Mouse (Mus musculus): ENCODE results near the gene Taok3.
"Not testable (repeated sequence)": the region's sequence is repeated elsewhere in the genome, so short reads cannot be mapped to it uniquely, and the experiment has no call there.

Taok3 gene

GRCm38 (mm10) chr5:117290081-117290480 is 170.2 kb downstream of the Taok3 start:
- no peak for DNase-seq (ENCODE audit: extremely low read depth, low read depth, low spot score)

DNA sequence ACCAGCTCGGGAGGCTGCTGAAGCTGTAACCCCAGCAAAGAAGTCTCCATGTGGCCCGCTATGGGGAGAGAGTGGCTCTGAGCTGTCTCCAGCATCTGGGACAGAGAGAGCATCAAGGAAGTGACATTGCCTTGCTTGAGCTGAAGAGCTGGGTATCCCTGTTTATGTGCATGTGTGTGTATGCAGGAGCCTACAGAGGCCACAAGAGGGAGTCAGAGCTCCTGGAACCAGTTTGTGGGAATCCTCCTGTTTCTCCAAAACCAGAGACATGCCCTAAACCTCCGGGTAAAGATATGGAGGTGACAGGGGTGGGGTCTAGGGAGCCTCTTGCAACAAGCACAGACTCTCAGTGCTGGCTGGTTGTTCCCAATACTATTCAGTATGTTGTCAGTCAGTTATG is 171.4 kb downstream of the Taok3 start:
- no peak for DNase-seq (ENCODE audit: extremely low read depth, low read depth, low spot score)

DNA sequence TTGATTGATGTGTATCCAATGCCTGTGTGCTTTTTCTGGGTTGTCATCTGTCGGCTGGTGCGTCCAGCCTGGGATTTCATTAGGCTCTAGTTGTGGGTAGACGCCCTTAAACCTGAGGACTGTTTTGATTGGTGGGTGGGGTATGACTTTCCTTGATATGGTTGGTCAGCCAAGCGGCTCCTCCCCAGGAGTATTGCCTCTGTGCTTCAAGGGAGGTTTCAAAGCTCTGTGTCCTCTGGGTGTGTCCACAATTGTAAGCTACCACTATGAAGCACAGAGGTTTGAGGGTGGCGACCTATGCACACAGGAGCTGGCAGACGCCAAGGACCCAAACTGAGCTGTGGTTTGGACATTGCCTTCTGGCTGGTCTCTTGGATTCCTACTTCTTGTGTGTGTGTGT is 172.6 kb downstream of the Taok3 start:
- no peak for DNase-seq (ENCODE audit: extremely low read depth, low read depth, low spot score)

- not testable (repeated sequence) for DNase-seq (ENCODE audit: extremely low read depth, low read depth, low spot score)
Observed at GRCm38 (mm10) chr5:117293776-117294175, 173.8 kb downstream of the Taok3 start.

DNA sequence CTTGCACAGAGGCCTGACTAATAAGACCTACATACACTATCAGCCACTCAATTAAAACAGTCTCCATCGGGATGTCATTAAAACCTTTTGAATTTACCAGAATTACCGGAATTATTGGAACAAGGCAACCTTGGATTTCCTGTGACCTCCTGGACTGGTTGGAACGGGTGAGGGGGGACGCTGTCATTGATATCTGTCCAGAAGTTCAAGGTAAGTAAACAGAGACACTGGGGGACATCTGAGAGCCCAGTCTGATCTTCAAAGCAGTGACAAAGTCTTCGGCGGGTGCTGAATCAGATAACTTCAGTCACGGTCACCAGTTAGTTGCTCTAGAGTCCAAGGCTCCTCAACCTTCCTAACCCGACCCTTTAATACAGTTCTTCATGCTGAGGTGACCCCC is 175.1 kb downstream of the Taok3 start:
- no peak for DNase-seq (ENCODE audit: extremely low read depth, low read depth, low spot score)

- no peak for DNase-seq (ENCODE audit: extremely low read depth, low read depth, low spot score)
Observed at GRCm38 (mm10) chr5:117302899-117303298, 183.0 kb downstream of the Taok3 start.

DNA sequence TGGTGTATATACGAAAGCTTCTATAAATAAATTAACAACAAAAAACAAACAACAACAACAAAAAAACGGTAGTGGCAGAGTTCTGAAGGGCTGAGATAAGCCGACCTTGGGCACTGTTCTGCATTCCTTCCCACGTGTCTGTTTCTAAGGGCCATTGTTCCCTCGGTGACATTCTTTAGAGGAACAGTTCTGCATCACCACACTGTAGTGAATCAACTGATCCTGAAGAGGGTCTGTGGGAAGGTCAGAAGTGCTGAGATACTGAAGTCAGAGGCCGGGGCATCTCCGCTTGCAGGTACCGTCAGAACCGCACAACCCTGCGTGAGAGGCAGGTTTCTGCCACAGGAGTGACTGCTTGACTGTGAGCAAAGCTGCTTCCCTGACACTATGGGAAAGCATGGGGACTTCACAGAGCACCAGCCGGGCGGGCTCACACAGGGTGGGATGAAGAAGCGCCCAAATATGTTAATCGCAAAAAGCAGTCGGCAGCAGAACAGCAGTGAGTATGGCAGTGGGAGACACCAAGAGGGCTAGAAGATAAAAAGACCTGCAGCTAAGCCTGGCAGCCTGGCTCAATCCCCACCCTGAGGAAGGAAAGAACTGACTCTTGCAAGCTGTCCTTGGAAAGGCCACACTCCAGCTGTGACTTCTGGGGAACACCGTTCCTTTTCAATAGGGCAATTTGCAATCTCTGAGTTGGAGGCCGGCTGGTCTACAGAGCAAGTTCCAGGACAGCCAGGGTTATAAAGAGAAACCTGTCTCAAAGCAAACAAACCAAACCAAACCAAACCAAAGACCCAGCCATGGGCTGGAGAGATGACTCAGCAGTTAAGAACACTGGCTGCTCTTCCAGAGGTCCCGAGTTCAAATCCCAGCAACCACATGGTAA is 184.0 kb downstream of the Taok3 start:
- no peak for DNase-seq (ENCODE audit: extremely low read depth, low read depth, low spot score)

DNA sequence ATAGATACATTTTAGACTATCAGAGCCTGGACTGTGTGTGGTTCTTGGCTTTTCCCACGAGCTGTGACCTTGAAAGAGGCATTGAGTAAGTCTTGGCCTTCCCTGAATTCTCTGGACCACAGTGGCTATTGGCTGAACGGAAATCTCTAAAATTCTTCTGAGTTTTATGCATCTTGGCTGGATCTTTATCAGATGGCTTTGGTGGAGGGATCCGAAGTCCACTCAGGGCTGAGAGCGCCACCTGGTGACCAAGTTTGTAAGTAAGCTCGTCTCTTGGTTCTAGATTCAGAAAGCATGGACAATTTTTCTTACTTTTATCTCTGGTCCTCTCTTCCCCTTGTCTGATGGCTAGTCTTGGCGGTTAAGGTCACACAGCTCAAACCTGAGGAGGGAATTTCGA is 185.0 kb downstream of the Taok3 start:
- no peak for DNase-seq (ENCODE audit: extremely low read depth, low read depth, low spot score)

DNA sequence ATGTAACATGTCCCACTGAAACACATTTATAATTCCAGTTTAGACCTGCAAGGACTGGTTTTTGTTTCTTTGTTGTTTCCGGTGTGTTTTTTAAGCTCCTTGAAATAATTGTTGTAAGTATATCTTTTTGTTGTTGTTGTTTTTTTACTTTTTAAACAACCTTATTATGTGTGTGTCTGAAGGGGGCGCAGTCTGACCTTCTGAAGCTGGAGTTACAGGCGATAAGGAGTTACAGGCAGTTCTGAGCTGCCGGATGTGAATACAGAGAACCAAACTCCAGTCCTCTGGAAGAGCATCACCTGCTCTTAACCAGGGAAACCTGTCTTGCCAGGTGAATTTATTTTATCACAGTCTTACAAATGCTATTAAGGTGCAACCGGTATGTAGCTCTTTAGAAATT is 185.8 kb downstream of the Taok3 start:
- no peak for DNase-seq (ENCODE audit: extremely low read depth, low read depth, low spot score)

DNA sequence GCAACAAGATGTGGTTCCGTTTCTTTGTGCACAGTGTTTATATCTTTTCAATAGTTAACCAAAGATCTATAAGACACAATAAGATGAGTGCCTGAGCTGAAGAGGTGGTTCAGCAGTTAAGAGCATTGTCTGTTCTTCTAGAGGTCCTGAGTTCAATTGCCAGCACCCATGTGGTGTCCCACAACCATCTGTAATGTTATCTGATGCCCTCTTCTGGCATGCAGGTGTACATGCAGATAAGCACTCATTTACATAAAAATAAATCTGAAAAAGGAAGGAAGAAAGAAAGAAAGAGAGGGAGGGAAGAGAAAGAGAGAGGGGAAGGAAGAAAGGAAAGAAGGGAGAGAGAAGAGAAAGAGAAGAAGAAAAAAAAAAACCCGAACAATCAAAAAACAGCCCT is 186.9 kb downstream of the Taok3 start:
- no peak for DNase-seq (ENCODE audit: extremely low read depth, low read depth, low spot score)

DNA sequence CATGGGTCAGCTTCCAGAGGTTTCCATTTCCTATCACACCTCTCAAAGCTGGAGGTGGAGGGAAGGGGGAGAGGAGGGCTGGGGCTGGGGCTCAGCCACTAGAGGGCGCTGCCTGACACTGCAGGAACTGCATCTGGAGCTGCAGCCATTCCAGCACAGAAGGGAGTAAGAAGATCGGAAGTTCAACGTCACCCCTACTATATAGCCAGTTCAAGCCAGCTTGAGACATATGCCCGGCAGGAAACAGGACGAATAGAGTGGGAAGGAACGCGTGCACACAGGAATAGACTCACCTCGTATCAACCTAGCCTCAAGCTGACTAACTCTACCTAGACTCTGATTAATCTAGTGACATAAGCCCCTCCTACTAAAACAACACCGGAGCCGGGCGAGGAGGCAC is 187.8 kb downstream of the Taok3 start:
- DNase-seq (ENCODE audit: extremely low read depth, low read depth, low spot score), result no peak

DNA sequence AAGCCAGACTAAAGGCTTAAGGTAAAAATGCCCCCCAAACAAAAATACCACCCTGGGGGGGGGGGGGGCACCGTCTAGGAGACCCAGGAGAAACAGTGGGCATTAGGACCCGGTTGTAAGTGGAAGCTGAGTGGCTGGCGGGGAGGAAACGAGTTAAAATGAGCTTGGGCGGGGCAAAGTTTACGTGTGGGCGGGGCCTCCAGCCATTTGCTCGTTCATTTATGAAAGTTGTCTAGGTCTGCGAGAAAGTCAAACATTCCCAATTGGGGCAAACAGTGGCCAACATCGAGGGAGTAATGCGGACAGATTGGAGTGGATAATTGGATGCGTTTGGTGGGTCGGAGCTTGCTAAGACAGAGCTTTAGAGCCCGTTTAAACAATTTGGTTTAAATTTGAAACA is 193.5 kb downstream of the Taok3 start:
- DNase-seq (ENCODE audit: extremely low read depth, low read depth, low spot score), result no peak

DNA sequence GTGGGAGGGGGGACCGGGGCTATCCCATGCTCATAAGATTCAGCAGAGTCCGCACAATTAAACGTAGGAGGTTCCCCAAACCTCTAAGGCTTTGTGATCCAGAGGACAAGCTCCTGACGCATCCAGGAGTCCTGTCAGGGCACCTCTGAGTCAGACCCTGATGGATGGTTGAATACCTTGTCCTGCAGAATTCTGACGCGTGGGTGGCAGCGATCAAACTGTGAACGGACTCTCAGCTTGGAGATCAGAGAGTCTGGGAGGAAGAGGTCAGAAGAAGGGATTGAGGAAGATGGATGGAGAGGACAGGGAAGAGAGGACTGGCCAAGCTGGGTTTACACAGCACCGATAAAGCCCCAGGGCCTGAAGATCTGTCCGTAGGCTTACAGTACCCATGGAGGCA is 194.0 kb downstream of the Taok3 start:
- DNase-seq (ENCODE audit: extremely low read depth, low read depth, low spot score), result no peak

- no peak for DNase-seq (ENCODE audit: extremely low read depth, low read depth, low spot score)
Observed at GRCm38 (mm10) chr5:117314587-117315428, 194.9 kb downstream of the Taok3 start.

DNA sequence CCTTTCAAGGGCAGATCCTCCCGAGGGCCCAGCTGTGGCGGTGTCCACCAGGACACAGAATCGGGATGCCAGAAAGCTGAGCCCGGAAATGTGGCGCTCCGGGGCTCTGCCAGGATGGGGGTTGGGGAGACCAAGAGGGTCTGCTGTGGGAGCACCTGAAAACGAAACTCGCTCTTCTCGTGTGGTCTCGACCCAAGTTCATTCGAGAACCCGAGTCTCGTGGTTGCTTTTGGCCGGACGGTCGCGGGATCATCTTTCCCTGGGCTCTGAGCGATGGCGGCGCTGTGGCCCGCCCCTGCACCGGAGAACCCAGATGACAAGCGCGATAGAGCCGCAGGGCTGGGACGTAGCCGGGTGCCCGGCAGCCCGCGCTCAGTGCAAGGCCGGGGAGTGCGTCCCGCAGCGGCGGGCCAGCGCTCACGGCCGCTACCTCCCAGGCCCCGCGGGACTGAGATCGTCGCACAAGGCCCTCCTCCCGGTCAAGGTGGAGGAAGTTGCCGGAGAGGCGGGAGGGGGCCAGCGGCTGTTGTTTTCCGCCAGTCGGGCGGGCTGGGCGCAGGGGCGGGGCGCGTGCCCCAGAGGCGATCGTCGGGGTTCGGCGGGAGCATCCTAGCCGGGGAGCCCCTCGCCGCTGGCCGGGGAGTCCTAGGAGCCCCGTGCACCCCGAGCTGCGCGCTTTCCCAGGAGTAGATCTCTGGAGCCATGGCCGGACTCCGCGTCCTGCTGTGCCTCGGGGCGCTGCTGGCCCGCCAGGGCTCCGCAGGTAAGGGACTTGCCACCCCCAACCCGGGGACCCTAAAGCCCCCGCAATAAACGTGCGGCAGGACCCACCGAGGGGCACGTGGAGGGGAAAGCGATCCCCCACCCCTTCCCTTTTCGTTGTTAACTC is 199.1 kb downstream of the Taok3 start, which contains the start of gene Vsig10:
Gene Vsig10, plus strand, starts transcription at position 343 of the 889 bp plus-strand sequence.
- no peak for DNase-seq (ENCODE audit: extremely low read depth, low read depth, low spot score)

- DNase-seq (ENCODE audit: extremely low read depth, low read depth, low spot score), result no peak
Observed at GRCm38 (mm10) chr5:117323751-117324150, 203.8 kb downstream of the Taok3 start.

Data from fat pad, adult 2 months (tissue).